ENCODE assay signal across 18 mouse cellular contexts in the genomic region with DNA sequence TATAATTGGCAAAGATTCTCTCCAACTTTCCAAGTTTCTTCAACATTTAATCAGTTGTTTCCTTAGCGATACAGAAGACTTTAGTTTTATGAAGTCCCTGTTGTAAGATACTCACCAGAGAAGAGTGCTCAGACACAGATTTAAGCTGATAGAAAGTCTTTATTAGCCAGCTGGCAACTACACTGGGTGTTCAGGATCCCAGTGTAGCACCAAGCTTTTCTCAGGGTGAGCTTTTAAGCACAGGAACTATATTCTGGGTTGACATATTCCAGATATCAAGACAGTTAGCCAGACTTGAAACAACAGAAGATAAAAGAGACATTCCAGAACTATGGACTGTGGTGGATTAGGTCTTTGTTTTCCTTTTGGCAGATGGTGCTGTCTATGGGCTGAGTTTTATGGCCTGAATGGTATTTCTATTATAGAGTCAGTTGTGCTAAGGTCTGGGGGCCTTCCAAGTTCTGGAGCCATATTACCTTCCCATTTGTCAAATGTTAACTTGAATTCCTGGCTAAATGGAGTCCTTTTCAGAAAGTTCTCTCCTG. TPM values are rescaled to one million over a fixed set of nuclear protein-coding genes. Genes with fewer than 3 reads are reported as not detected.
"Had no signal": no experiment of that assay in that cellular context is flagged by ENCODE, and none has a peak within 500 bp of the region (broad histone marks: within the 10 kb centered on the region; RNA-seq: fewer than 3 reads in every experiment).

No protein-coding gene starts in this region.

- H3K4me2 ChIP-seq: lung, embryonic 14.5 days; midbrain, embryonic 11.5 days had no signal

- H3K27ac ChIP-seq: kidney, postnatal 0 days; layer of hippocampus, adult 2 months; liver, embryonic 14.5 days had no signal

- DNase-seq: kidney, adult 11 months; kidney, adult 9 months; kidney, postnatal 25 days; layer of hippocampus, adult 9-11 months; liver, postnatal 0 days; lung, embryonic 14.5 days; lung, postnatal 36 days; midbrain, embryonic 14.5 days; thymus, adult 18-20 months; thymus, postnatal 36 days had no signal

- H3K4me3 ChIP-seq: layer of hippocampus, adult 2 months had no signal

- ATAC-seq: liver, postnatal 0 days; lung, postnatal 0 days had no signal

- H3K9ac ChIP-seq: liver, embryonic 14.5 days; liver, postnatal 0 days; lung, embryonic 14.5 days had no signal

RNA-seq across cellular contexts. Expression of a gene that starts 32.3 kb away (rescaled TPM):
- polyA plus RNA-seq: large intestine, adult 2 months; liver, adult 2 months; midbrain, embryonic 14.5 days; spleen, adult 2 months had no signal
